ENCODE assay signal across 14 mouse cellular contexts in the genomic region with DNA sequence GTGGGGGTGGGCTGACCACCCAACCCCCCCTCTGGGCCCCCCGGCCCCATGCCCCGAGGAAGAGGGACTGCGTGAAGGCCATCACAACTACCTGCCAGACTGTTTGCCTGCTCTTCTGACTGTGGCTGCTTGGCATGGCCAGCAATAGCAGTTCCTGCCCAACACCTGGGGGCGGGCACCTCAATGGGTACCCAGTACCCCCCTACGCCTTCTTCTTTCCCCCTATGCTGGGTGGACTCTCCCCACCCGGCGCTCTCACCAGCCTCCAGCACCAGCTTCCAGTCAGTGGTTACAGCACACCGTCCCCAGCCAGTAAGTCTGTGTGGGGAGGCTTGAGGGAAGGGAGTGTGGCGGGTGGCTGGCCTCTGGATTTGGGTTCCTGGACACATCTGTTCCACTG. TPM values are rescaled to one million over a fixed set of nuclear protein-coding genes. Genes with fewer than 3 reads are reported as not detected.
DNase-seq lines count a peak whose midpoint lies in the region; ATAC-seq and TF ChIP-seq lines count a peak whose summit lies in the region.
"Had no signal": no experiment of that assay in that cellular context is flagged by ENCODE, and none has a peak within 500 bp of the region (broad histone marks: within the 10 kb centered on the region; RNA-seq: fewer than 3 reads in every experiment).

No protein-coding gene starts in this region.

- H3K27me3 ChIP-seq in kidney, embryonic 15.5 days, result no peaks in the 10 kb centered on the region
- no peaks in the 10 kb centered on the region for H3K27me3 ChIP-seq in spleen, adult 2 months (ENCODE audit: control insufficient read depth, insufficient read depth, low read length)
- H3K27me3 ChIP-seq in stomach, postnatal 0 days (ENCODE audit: control insufficient read depth, insufficient read depth, low read length), result no peaks in the 10 kb centered on the region
- H3K27me3 ChIP-seq: forebrain, embryonic 12.5 days; liver, embryonic 13.5 days had no signal

- DNase-seq in gastrocnemius, adult 2 months, result no peak
- no peak for DNase-seq in gastrocnemius, adult 8-10 months (ENCODE audit: low spot score in 2 of 2)
- DNase-seq in kidney, adult 11 months, result no peak
- DNase-seq in spleen, adult 2 months (ENCODE audit: low read depth in 1 of 2, low spot score in 2 of 2), result no peak
- DNase-seq in spleen, postnatal 4 days (ENCODE audit: low spot score in 2 of 2), result no peak
- no peak for DNase-seq in stomach, postnatal 0 days (ENCODE audit: low spot score)
- DNase-seq: B cell, adult 2 months; liver, embryonic 13.5 days; midbrain, embryonic 14.5 days; thymus, postnatal 25 days had no signal

- WGBS in kidney, embryonic 15.5 days, result 90% methylated on average over 9 of the region's 9 CpGs
- 72% methylated on average over 9 of the region's 9 CpGs for WGBS in spleen, adult 2 months
- 77% methylated on average over 9 of the region's 9 CpGs for whole genome bisulfite sequencing in stomach, postnatal 0 days

- H3K4me3 ChIP-seq in gastrocnemius, adult 2 months, result peak overlapping the region; percentile 61
- H3K4me3 ChIP-seq in kidney, embryonic 15.5 days (replicated peaks), result no peak overlapping the region
- H3K4me3 ChIP-seq in spleen, adult 2 months (ENCODE audit: extremely low read depth, insufficient read depth, insufficient read length), result no peak overlapping the region
- no peak overlapping the region for H3K4me3 ChIP-seq in stomach, postnatal 0 days (ENCODE audit: low read depth, low read length)
- H3K4me3 ChIP-seq: forebrain, embryonic 12.5 days; liver, embryonic 13.5 days had no signal

- no peak for ATAC-seq in kidney, embryonic 15.5 days (replicated peaks; ENCODE audit: low FRiP score)
- no peak for ATAC-seq in stomach, postnatal 0 days (ENCODE audit: low FRiP score, low TSS enrichment)
- no peak for ATAC-seq in frontal cortex, adult (ENCODE audit: low TSS enrichment)

- H3K4me2 ChIP-seq in kidney, embryonic 15.5 days, result no peak overlapping the region
- no peak overlapping the region for H3K4me2 ChIP-seq in stomach, postnatal 0 days (replicated peaks; ENCODE audit: low read depth)
- H3K4me2 ChIP-seq: forebrain, embryonic 12.5 days; liver, embryonic 13.5 days had no signal

- no peak overlapping the region for H3K9ac ChIP-seq in kidney, embryonic 15.5 days
- H3K9ac ChIP-seq in stomach, postnatal 0 days (ENCODE audit: low read length), result no peak overlapping the region
- H3K9ac ChIP-seq: forebrain, embryonic 12.5 days; liver, embryonic 13.5 days had no signal

- peaks cover 21% of the 10 kb centered on the region for H3K36me3 ChIP-seq in kidney, embryonic 15.5 days
- peaks cover 11% of the 10 kb centered on the region for H3K36me3 ChIP-seq in spleen, adult 2 months (ENCODE audit: control insufficient read depth, insufficient read depth, low read length)
- no peaks in the 10 kb centered on the region for H3K36me3 ChIP-seq in stomach, postnatal 0 days (ENCODE audit: control insufficient read depth, insufficient read depth, low read length)
- H3K36me3 ChIP-seq: liver, embryonic 13.5 days had no signal

- H3K9me3 ChIP-seq in kidney, embryonic 15.5 days (replicated peaks), result no peaks in the 10 kb centered on the region
- H3K9me3 ChIP-seq in stomach, postnatal 0 days (ENCODE audit: control insufficient read depth, low read length), result no peaks in the 10 kb centered on the region
- H3K9me3 ChIP-seq: forebrain, embryonic 12.5 days; liver, embryonic 13.5 days had no signal

- TF ChIP-seq EP300 in stomach, postnatal 0 days (optimal IDR thresholded peaks at IDR 0.05), result no peak

- intact Hi-C loops in gastrocnemius, adult 2 months (cut with DNase I), result no loop called here

- peak overlapping the region; percentile 89 for H3K27ac ChIP-seq in gastrocnemius, adult 2 months
- peak overlapping the region; percentile 94 for H3K27ac ChIP-seq in kidney, embryonic 15.5 days
- H3K27ac ChIP-seq in spleen, adult 2 months (ENCODE audit: insufficient read depth, low read length), result peak overlapping the region; percentile 39
- peak overlapping the region; percentile 92 for H3K27ac ChIP-seq in stomach, postnatal 0 days (replicated peaks)

- no peak for TF ChIP-seq POLR2A in spleen, adult 2 months (IDR thresholded peaks at IDR 0.05; ENCODE audit: low read depth, low read length)

- peaks cover 83% of the 10 kb centered on the region for H3K4me1 ChIP-seq in kidney, embryonic 15.5 days
- H3K4me1 ChIP-seq in spleen, adult 2 months (ENCODE audit: control insufficient read depth, insufficient read depth, insufficient read length), result peaks cover 83% of the 10 kb centered on the region
- H3K4me1 ChIP-seq in stomach, postnatal 0 days (replicated peaks; ENCODE audit: control insufficient read depth, insufficient read depth), result peaks cover 37% of the 10 kb centered on the region

- no peak for TF ChIP-seq CTCF in gastrocnemius, adult 2 months (IDR thresholded peaks at IDR 0.05)
- TF ChIP-seq CTCF in spleen, adult 2 months (IDR thresholded peaks at IDR 0.05; ENCODE audit: extremely low read depth, insufficient read depth, insufficient read length, insufficient replicate concordance), result no peak
- no peak for TF ChIP-seq CTCF in stomach, postnatal 0 days (IDR thresholded peaks at IDR 0.05; ENCODE audit: low read depth)

RNA-seq across cellular contexts. Expression of a gene that starts 22.9 kb away (rescaled TPM):
- total RNA-seq in gastrocnemius, adult 2 months (2021), result 10 to 100 TPM; 10.2 to 12.4 TPM
- 10 to 100 TPM in 2 of 4 experiments, 1 to 10 TPM in 2; 8.3 to 11.7 (median 9.5) TPM for total RNA-seq in gastrocnemius, adult 8-10 months (2022)
- polyA plus RNA-seq in kidney, embryonic 15.5 days (2015; fragmentation: Nextera tagmentation; extraction: Ambion mirVana), result 29.3 and 32.1 TPM in 2 replicates
- 37.0 and 48.8 TPM in 2 replicates for polyA plus RNA-seq in spleen, adult 2 months (2012; rRNA removed)
- polyA plus RNA-seq in stomach, postnatal 0 days (2015; fragmentation: Nextera tagmentation; extraction: Ambion mirVana), result 20.1 and 25.9 TPM in 2 replicates

RNA-seq across cellular contexts. Expression of a gene that starts 32.3 kb away (rescaled TPM):
- not detected for total RNA-seq in gastrocnemius, adult 2 months (2021)
- total RNA-seq in gastrocnemius, adult 8-10 months (2022), result not detected
- polyA plus RNA-seq in kidney, embryonic 15.5 days (2015; fragmentation: Nextera tagmentation; extraction: Ambion mirVana), result 0.48 and 0.51 TPM in 2 replicates
- 0.56 and 0.67 TPM in 2 replicates for polyA plus RNA-seq in spleen, adult 2 months (2012; rRNA removed)
- polyA plus RNA-seq in stomach, postnatal 0 days (2015; fragmentation: Nextera tagmentation; extraction: Ambion mirVana), result 1.9 and 2.1 TPM in 2 replicates
- total RNA-seq: adrenal gland, adult 18-20 months had no signal
- polyA plus RNA-seq: liver, embryonic 13.5 days had no signal

RNA-seq across cellular contexts. Expression of a gene that starts 42.9 kb away (rescaled TPM):
- total RNA-seq in gastrocnemius, adult 2 months (2021), result under 1 TPM in 1 of 2 experiments, not detected in 1; 0.11 TPM
- total RNA-seq in gastrocnemius, adult 8-10 months (2022), result under 1 TPM in 2 of 4 experiments, not detected in 2; 0.07 to 0.13 TPM
- 36.3 and 39.1 TPM in 2 replicates for polyA plus RNA-seq in kidney, embryonic 15.5 days (2015; fragmentation: Nextera tagmentation; extraction: Ambion mirVana)
- 1.6 and 2.0 TPM in 2 replicates for polyA plus RNA-seq in spleen, adult 2 months (2012; rRNA removed)
- polyA plus RNA-seq in stomach, postnatal 0 days (2015; fragmentation: Nextera tagmentation; extraction: Ambion mirVana), result 6.6 and 7.0 TPM in 2 replicates

Comparison
In these comparisons a context has a peak if more than half of its experiments do, and no peak if none do; other contexts are left out.
1. H3K27ac ChIP-seq: peak in every context shown above with its lines; median percentile 94 in kidney, embryonic 15.5 days; 92 in stomach, postnatal 0 days; 89 in gastrocnemius, adult 2 months; 39 in spleen, adult 2 months.